Mouse (Mus musculus) small intestine, adult 2 months (tissue): Measurements from ENCODE around the gene Tshr.

Experiments
- CTCF ChIP-seq: fragments of 200-500 bp; IDR thresholded peaks from 2 replicates; pipeline ENCODE4 v1.5.1; 2012; ENCODE audit warnings: low read depth, mild to moderate bottlenecking, control low read depth, inconsistent platforms, low read length, moderate library complexity, mixed read lengths; ENCODE audit not compliant: insufficient replicate concordance, insufficient read length; ENCODE audit errors: extremely low read depth
- POLR2A ChIP-seq: fragments of 200-500 bp; IDR thresholded peaks from 2 replicates; pipeline ENCODE4 v1.6.1; 2012; ENCODE audit warnings: low read depth, mild to moderate bottlenecking, control low read depth, inconsistent platforms, low read length, moderate library complexity

DNA sequence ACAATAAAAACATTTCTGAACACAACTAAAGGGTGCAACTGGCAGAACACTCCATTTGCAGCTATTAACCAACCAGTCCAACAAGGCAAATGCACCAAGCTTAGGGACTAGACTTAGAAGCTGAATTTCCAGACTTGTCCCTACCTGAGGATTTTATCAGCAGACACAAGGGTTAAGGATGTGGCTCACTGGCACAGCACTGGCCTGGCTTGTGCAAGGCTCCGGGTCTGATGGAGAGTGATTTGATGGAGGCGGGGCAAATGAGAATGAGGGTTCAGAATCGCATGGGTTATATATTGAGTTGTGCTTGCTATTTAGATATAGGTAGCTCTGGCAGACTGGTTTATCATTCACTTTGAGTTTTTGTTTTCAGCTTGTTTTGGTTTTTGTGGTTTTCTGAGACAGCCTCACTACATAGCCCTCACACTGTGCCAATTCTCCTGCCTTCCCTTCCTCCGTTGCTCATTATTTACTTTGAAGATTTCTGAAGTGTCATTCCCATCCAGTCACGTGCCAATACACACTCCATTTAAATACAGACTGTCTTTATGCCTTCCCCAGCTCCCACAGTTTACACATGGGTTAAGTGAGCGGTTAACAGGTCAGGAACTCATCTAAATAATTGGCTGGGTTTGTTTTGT lies 198.1 kb downstream of the Tshr start:
- TF ChIP-seq POLR2A (no peak), CTCF (no peak)
